Mouse (Mus musculus) midbrain, embryonic 13.5 days (tissue): ENCODE data around the gene Crtc2. TPM values are rescaled to one million over a fixed set of nuclear protein-coding genes. Genes with fewer than 3 reads are reported as not detected.

Experiments
- ATAC-seq: fragments of 200-750 bp; cut with Nextera tagmentation; 2 replicates; pipeline ENCODE4 v1.8.0; 2017; ENCODE audit warnings: mild to moderate bottlenecking, moderate TSS enrichment, moderate library complexity
- H3K27ac ChIP-seq: fragments of 300-500 bp; sonication (generic); 2 replicates; pipeline ENCODE4 v1.5.1; 2015; ENCODE audit warnings: inconsistent platforms, mild to moderate bottlenecking, moderate library complexity
- H3K27me3 ChIP-seq: fragments of 300-500 bp; sonication (generic); 2 replicates; pipeline ENCODE4 v1.6.1; 2015; ENCODE audit warnings: mild to moderate bottlenecking, inconsistent platforms
- H3K36me3 ChIP-seq: fragments of 300-500 bp; sonication (generic); 2 replicates; pipeline ENCODE4 v1.6.1; 2015; ENCODE audit warnings: mild to moderate bottlenecking, inconsistent platforms
- H3K4me1 ChIP-seq: fragments of 300-500 bp; sonication (generic); replicated peaks from 2 replicates; pipeline ENCODE4 v1.6.1; 2015; ENCODE audit warnings: inconsistent platforms
- H3K4me2 ChIP-seq: fragments of 300-500 bp; sonication (generic); replicated peaks from 2 replicates; pipeline ENCODE4 v1.6.1; 2015; ENCODE audit warnings: moderate library complexity, mild to moderate bottlenecking, inconsistent platforms
- H3K4me3 ChIP-seq: fragments of 300-500 bp; sonication (generic); replicated peaks from 2 replicates; pipeline ENCODE4 v1.5.1; 2015; ENCODE audit warnings: mild to moderate bottlenecking, inconsistent platforms
- H3K9ac ChIP-seq: fragments of 300-500 bp; sonication (generic); replicated peaks from 2 replicates; pipeline ENCODE4 v1.6.1; 2015; ENCODE audit warnings: mild to moderate bottlenecking, inconsistent platforms
- H3K9me3 ChIP-seq: fragments of 300-500 bp; sonication (generic); 2 replicates; pipeline ENCODE4 v1.6.1; 2016; ENCODE audit warnings: mild to moderate bottlenecking, inconsistent platforms
- WGBS: fragments of 180-500 bp; shearing (Covaris S2); methylation state at CpG from one replicate; pipeline ENCODE4 v1.1.7; 2015; 5-methylcytosine and 5-hydroxymethylcytosine counted together
- polyA plus RNA-seq: library from polyadenylated mRNA; unstranded; fragments of >200 nt; fragmentation: Nextera tagmentation; extraction: Ambion mirVana; gene quantifications from 2 replicates; pipeline ENCODE4 v1.2.1, GENCODE M21; 2015

The Crtc2 gene
- polyA plus RNA-seq, 1 experiment from 2014 or later: 21.4 TPM

- Histone ChIP-seq H3K4me2 (no peak overlapping the region), H3K9ac (no peak overlapping the region), H3K4me3 (no peak overlapping the region), H3K4me1 (peaks cover 20% of the 10 kb centered on the region), H3K9me3 (no peaks in the 10 kb centered on the region), H3K36me3 (peaks cover 66% of the 10 kb centered on the region), H3K27ac (no peak overlapping the region), H3K27me3 (no peaks in the 10 kb centered on the region)
- 96% methylated on average over 4 of the region's 4 CpGs for WGBS
- no peak for ATAC-seq
These were observed 4.6 kb downstream of the Crtc2 start for GRCm38 (mm10) chr3:90258521-90258920.

GRCm38 (mm10) chr3:90263121-90263771 is 9.3 kb downstream of the Crtc2 start:
- H3K9me3 ChIP-seq: no peaks in the 10 kb centered on the region
- H3K9ac ChIP-seq: no peak overlapping the region
- H3K4me1 ChIP-seq: peaks cover 21% of the 10 kb centered on the region
- H3K27ac ChIP-seq: no peak overlapping the region
- no peak overlapping the region for H3K4me2 ChIP-seq
- H3K4me3 ChIP-seq: no peak overlapping the region
- H3K27me3 ChIP-seq: no peaks in the 10 kb centered on the region
- ATAC-seq: no peak
- H3K36me3 ChIP-seq: peaks cover 58% of the 10 kb centered on the region
- 92% methylated on average over 5 of the region's 5 CpGs for WGBS

- H3K4me1 ChIP-seq: peaks cover 21% of the 10 kb centered on the region
- H3K9ac ChIP-seq: peak overlapping the region; percentile 90
- H3K36me3 ChIP-seq: peaks cover 49% of the 10 kb centered on the region
- peak overlapping the region; percentile 89 for H3K4me2 ChIP-seq
- no peak for ATAC-seq
- peak overlapping the region; percentile 96; the same call in 1 of the 2 replicates for H3K27ac ChIP-seq
- peak overlapping the region; percentile 90 for H3K4me3 ChIP-seq
- H3K27me3 ChIP-seq: no peaks in the 10 kb centered on the region
- no peaks in the 10 kb centered on the region for H3K9me3 ChIP-seq
- 38% methylated on average over 10 of the region's 10 CpGs for WGBS
These were observed 10.7 kb downstream of the Crtc2 start for GRCm38 (mm10) chr3:90264687-90265033.

- WGBS: under 1% methylated on average over 78 of the region's 87 CpGs
- Histone ChIP-seq H3K4me3 (peak within 1 kb of the TSS; percentile 90), H3K27me3 (no peaks in the 10 kb centered on the region), H3K27ac (peak within 1 kb of the TSS; percentile 96), H3K4me2 (peak within 1 kb of the TSS; percentile 89), H3K36me3 (peaks cover 48% of the 10 kb centered on the region), H3K4me1 (peaks cover 21% of the 10 kb centered on the region), H3K9me3 (no peaks in the 10 kb centered on the region), H3K9ac (peak within 1 kb of the TSS; percentile 90)
- peak; percentile 88 for ATAC-seq
These were observed 11.3 kb downstream of the Crtc2 start, which contains the start of gene Dennd4b for GRCm38 (mm10) chr3:90265034-90265931. Gene Dennd4b (plus strand): TSS chr3:90265185.

GRCm38 (mm10) chr3:90265932-90266741 is 12.2 kb downstream of the Crtc2 start:
- H3K27me3 ChIP-seq: no peaks in the 10 kb centered on the region
- ATAC-seq: peak; percentile 67
- 28% methylated on average over 16 of the region's 16 CpGs for WGBS
- peaks cover 21% of the 10 kb centered on the region for H3K4me1 ChIP-seq
- H3K9ac ChIP-seq: peak overlapping the region; percentile 90
- peak overlapping the region; percentile 96 for H3K27ac ChIP-seq
- no peaks in the 10 kb centered on the region for H3K9me3 ChIP-seq
- H3K4me2 ChIP-seq: peak overlapping the region; percentile 89
- H3K4me3 ChIP-seq: peak overlapping the region; percentile 90
- peaks cover 48% of the 10 kb centered on the region for H3K36me3 ChIP-seq

GRCm38 (mm10) chr3:90266901-90267775 is 13.2 kb downstream of the Crtc2 start:
- ATAC-seq: no peak
- no peak overlapping the region for H3K9ac ChIP-seq

GRCm38 (mm10) chr3:90268190-90268589 is 14.2 kb downstream of the Crtc2 start:
- ATAC-seq: no peak
- 98% methylated on average over 11 of the region's 11 CpGs for WGBS
- no peak overlapping the region for H3K4me2 ChIP-seq

More at GRCm38 (mm10) chr3:90266901-90267775, 13.2 kb downstream of the Crtc2 start:
- Histone ChIP-seq H3K36me3 (peaks cover 46% of the 10 kb centered on the region), H3K27ac (no peak overlapping the region), H3K4me3 (no peak overlapping the region), H3K4me1 (peaks cover 21% of the 10 kb centered on the region), H3K27me3 (no peaks in the 10 kb centered on the region), H3K9me3 (no peaks in the 10 kb centered on the region), H3K4me2 (0 out of 2 replicates have a peak overlapping the region, but pooled peaks have one; percentile 89)
- 89% methylated on average over 20 of the region's 20 CpGs for WGBS

GRCm38 (mm10) chr3:90268971-90269370 is 15.0 kb downstream of the Crtc2 start:
- Histone ChIP-seq H3K4me3 (no peak overlapping the region), H3K4me1 (peaks cover 21% of the 10 kb centered on the region), H3K9me3 (no peaks in the 10 kb centered on the region), H3K36me3 (peaks cover 47% of the 10 kb centered on the region), H3K4me2 (no peak overlapping the region), H3K27me3 (no peaks in the 10 kb centered on the region), H3K27ac (no peak overlapping the region), H3K9ac (no peak overlapping the region)
- WGBS: 85% methylated on average over 16 of the region's 16 CpGs
- ATAC-seq: no peak

More at GRCm38 (mm10) chr3:90268190-90268589, 14.2 kb downstream of the Crtc2 start:
- no peaks in the 10 kb centered on the region for H3K27me3 ChIP-seq
- no peak overlapping the region for H3K27ac ChIP-seq
- H3K36me3 ChIP-seq: peaks cover 46% of the 10 kb centered on the region
- no peak overlapping the region for H3K9ac ChIP-seq
- H3K4me3 ChIP-seq: no peak overlapping the region
- no peaks in the 10 kb centered on the region for H3K9me3 ChIP-seq
- peaks cover 21% of the 10 kb centered on the region for H3K4me1 ChIP-seq

- WGBS: 95% methylated on average over 8 of the region's 8 CpGs
- no peak overlapping the region for H3K4me2 ChIP-seq
- no peak overlapping the region for H3K27ac ChIP-seq
- peaks cover 17% of the 10 kb centered on the region for H3K4me1 ChIP-seq
- no peaks in the 10 kb centered on the region for H3K9me3 ChIP-seq
- no peak for ATAC-seq
- H3K27me3 ChIP-seq: no peaks in the 10 kb centered on the region
- H3K9ac ChIP-seq: no peak overlapping the region
- peaks cover 59% of the 10 kb centered on the region for H3K36me3 ChIP-seq
- no peak overlapping the region for H3K4me3 ChIP-seq
These were observed 16.8 kb downstream of the Crtc2 start for GRCm38 (mm10) chr3:90270784-90271183.

- peaks cover 73% of the 10 kb centered on the region for H3K36me3 ChIP-seq
- H3K27me3 ChIP-seq: no peaks in the 10 kb centered on the region
- ATAC-seq: no peak
- WGBS: 73% methylated on average over 9 of the region's 9 CpGs
- H3K4me1 ChIP-seq: 0 out of 2 replicates have a peak, but pooled peaks cover 3% of the 10 kb centered on the region
- no peak overlapping the region for H3K4me3 ChIP-seq
- no peaks in the 10 kb centered on the region for H3K9me3 ChIP-seq
- H3K9ac ChIP-seq: no peak overlapping the region
- no peak overlapping the region for H3K4me2 ChIP-seq
- no peak overlapping the region for H3K27ac ChIP-seq
These were observed 18.2 kb downstream of the Crtc2 start for GRCm38 (mm10) chr3:90272170-90272569.

- ATAC-seq: no peak
- H3K4me2 ChIP-seq: no peak overlapping the region
- peaks cover 88% of the 10 kb centered on the region for H3K36me3 ChIP-seq
- H3K4me1 ChIP-seq: no peaks in the 10 kb centered on the region
- H3K27ac ChIP-seq: no peak overlapping the region
- WGBS: 94% methylated on average over 22 of the region's 22 CpGs
- no peak overlapping the region for H3K9ac ChIP-seq
- no peak overlapping the region for H3K4me3 ChIP-seq
- no peaks in the 10 kb centered on the region for H3K27me3 ChIP-seq
- H3K9me3 ChIP-seq: no peaks in the 10 kb centered on the region
These were observed 19.9 kb downstream of the Crtc2 start for GRCm38 (mm10) chr3:90273855-90274254.
